Mouse (Mus musculus): ENCODE measurements around the gene Cacna1d.

Gene Cacna1d

DNA sequence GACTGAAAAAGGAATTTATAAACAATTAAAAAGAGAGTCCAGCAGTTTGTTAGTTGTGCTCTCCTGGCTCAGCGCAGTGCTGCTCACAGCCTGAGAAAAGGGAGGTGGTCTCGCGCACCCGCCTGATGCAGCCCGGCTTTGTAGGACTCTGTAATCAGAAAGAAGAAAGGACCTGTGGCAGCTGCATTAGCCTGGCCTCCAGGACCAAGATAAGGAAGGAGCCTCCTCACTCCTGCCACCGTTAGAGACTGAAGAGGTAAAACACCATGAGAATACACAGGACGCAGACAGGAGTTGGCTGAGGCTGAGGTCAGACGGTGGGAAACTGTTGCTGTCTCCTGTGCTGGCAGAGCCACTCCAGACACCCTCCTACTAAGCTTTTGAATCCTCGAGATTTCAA, at the start of gene Cacna1d:
Cacna1d (minus strand) TSS at position 114 of the 400 bp plus-strand sequence.
- no peak for DNase-seq

DNA sequence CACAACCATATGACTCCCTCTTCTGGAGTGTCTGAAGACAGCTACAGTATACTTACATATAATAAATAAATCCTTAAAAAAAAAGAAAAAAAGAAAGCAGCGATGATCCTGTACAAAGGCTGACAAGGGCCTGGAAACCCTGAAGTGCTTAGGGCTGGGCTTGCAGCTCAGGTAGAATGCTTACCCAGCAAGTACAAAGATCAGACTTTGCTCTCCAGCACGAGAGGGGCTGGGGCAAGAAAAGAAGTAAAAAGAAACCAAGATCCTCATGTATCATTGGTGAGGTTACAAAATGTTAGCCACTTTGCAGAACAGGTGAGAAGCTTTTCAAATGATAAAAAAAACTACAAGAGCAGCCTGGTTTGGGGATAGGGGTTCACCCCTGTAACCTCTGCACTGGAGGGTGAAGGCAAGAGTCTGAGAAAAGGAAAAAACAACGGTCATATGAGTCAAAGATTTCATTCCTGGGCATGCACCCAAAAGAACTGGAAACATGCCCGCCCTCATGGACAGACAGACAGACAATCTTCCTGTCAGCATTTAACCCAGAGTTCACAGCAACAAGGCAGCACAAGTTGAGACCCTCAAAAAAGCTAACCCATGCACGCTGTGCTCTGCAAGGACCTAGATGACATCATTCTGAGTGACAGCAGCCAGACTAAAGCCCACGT, 42.7 kb upstream of the Cacna1d start:
- DNase-seq, result no peak

- DNase-seq, result no peak
These were observed 40.6 kb upstream of the Cacna1d start for GRCm38 (mm10) chr14:30531896-30532295.

GRCm38 (mm10) chr14:30531431-30531830, 40.2 kb upstream of the Cacna1d start:
- DNase-seq, result no peak

GRCm38 (mm10) chr14:30530726-30531269, 39.5 kb upstream of the Cacna1d start:
- DNase-seq, result no peak

DNA sequence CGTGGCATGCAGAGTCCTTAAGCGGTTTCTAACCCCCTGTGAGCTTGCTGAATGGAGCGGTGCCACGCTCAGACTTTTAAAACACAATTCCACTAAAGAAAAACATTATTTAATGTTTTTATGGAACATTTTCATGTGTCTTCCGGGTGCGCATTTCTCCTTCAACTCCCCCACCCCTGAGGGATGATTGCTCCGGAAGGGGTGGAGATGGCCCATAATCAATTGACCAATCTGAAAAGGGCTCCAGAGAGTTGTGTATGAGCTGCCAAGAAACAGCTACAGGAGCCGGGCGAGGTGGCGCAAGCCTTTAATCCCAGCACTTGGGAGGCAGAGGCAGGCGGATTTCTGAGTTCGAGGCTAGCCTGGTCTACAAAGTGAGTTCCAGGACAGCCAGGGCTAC, 38.2 kb upstream of the Cacna1d start:
- DNase-seq, result no peak

GRCm38 (mm10) chr14:30528961-30529360, 37.7 kb upstream of the Cacna1d start:
- no peak for DNase-seq

- no peak for DNase-seq
These were observed 37.1 kb upstream of the Cacna1d start for GRCm38 (mm10) chr14:30528392-30528791.

- DNase-seq, result no peak
These were observed 32.1 kb upstream of the Cacna1d start for GRCm38 (mm10) chr14:30523356-30523755.

- DNase-seq, result no peak
These were observed 28.1 kb upstream of the Cacna1d start for GRCm38 (mm10) chr14:30519323-30519722.

- no peak for DNase-seq
These were observed 24.9 kb upstream of the Cacna1d start for GRCm38 (mm10) chr14:30515931-30516723.

DNA sequence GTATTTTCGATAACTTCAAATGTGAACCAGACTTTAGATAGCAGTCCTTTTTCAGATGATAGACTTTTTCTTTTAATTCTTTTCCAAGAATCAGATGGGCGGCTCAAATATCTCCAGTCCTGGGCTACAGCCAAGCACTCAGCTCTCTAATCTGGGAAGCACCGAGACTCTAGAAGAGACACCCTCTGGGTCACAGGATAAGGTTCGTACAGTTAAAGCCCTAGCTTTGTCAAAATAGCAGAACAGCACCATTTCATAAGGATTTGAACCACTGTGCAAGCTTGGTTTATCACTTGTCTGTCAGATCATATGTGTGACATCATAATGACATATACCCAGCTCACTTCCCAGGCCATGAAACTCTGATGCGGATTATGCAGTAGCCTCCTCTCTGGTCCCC, 21.6 kb upstream of the Cacna1d start:
- DNase-seq, result no peak

DNA sequence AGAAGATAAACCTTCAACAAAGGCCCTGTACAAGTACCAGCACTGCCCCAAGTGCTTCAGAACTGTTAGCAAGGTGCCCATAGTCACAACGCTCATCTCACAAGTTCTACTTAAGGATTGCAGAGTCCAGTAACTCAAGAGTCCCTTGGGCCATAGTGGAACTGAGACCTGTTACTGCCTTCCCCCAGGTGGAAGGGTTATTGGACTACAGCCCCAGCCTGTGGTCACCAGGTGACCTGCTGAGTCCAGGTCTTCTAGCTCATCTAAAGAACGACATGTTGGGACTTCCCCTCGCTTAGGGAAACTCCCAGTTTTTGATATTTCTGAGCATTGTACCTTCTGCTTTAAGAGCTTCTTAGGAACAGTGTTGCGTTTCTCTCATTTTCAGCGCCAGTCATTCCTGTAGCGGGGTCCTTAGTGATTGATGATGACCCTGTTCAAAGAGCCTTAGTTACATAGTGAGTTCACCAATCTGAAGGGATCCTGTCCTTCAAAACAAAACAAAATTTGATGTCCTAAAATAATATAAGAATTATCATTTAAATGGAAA, 19.0 kb upstream of the Cacna1d start:
- DNase-seq, result no peak

DNA sequence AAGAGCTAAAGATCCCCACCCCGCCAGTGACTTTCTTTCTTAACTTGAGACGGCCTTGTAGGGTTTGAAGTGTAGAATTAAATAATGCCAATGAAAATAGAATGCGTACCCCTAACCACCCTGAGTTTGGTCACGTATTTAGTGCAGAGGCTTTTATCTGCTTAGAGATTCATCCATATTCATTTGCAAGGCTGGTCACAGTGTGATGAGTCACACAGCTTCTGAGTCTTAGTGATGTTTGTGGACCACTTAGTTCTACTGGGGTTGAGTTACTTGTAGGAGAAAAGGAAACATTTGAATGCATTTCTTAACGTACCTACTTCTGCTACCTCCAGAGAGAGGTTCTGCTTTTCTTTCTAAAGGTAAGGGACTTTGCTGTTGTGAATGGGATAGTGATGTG, 13.7 kb upstream of the Cacna1d start:
- DNase-seq, result no peak

- no peak for DNase-seq
These were observed 6.9 kb upstream of the Cacna1d start for GRCm38 (mm10) chr14:30498202-30498601.

GRCm38 (mm10) chr14:30494998-30495397, 3.7 kb upstream of the Cacna1d start:
- no peak for DNase-seq

DNA sequence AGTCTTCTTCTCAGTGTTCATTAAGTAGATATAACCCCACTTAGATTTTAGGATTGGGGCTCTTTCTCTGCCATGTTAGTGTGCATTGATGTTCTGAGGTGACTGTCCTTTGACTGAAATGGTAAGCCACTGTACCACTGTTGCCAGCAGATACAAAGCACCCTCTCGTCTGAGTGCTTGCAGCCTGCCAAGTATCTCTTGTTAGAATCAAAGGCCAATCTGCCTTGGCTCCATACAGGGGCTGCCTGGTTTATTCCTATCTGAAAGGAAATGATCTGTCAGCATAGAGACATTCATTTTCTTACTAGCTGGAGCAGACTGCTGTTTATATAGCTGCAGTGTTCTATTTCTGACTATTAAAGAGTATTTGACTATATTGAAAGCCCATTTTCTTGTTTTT, 2.0 kb upstream of the Cacna1d start:
- no peak for DNase-seq

GRCm38 (mm10) chr14:30479361-30479948, 11.8 kb downstream of the Cacna1d start, which contains the start of gene Dcp1a:
Gene Dcp1a (plus strand): TSS chr14:30479535.
- DNase-seq, result peak; percentile 95 to 96

- DNase-seq, result no peak
These were observed 16.8 kb downstream of the Cacna1d start for GRCm38 (mm10) chr14:30474416-30474815.

GRCm38 (mm10) chr14:30473605-30474004, 17.6 kb downstream of the Cacna1d start:
- no peak for DNase-seq

- no peak for DNase-seq
These were observed 27.9 kb downstream of the Cacna1d start for GRCm38 (mm10) chr14:30463312-30463711.

DNA sequence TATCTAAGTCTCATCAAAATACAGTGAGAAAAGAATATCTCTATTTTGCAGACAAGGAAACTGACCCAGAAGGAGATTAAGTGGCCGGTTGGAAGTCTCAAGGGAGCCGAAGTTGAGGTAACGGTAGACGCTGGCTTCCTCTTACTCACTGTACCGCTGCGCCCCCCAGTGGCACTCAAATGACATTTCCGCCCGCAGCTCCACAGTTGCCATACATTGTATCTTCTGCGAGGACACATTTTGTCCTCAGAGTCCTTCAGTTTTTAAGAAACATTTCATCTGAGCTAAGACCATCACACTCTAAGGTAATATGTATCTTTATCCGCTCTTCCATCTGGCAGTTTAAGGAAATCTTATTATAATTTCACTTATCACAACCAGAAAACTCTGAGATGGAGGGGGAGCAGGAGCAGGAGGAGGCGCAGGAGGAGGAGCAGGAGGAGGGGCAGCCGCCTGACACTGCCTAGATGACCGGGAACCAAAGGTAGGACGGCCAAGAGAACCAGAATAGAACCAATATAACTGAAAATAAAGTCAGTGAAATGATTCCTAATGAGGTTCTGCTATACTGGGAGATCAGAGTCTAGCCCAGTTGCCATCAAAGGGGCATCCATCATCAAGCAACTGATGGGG, 31.2 kb downstream of the Cacna1d start:
- peak; percentile 64 to 66 for DNase-seq

- no peak for DNase-seq
These were observed 32.4 kb downstream of the Cacna1d start for GRCm38 (mm10) chr14:30458820-30459219.

All from thymus, postnatal 36 days (tissue).